Mouse (Mus musculus) brain, adult 2 months (tissue): ENCODE measurements at regions not wholly inside any gene's neighbourhood (a gene's known extent, or its start where the extent isn't known, plus 50 kb on each side); places are given as distances from the start of the nearest gene placed in this dataset.
A peak's percentile ranks its signal among the peaks of the same experiment; 100 is the strongest.

ENCODE experiments used
- DNase-seq: peaks from one replicate; pipeline ENCODE4 v3.0.0; 2011; ENCODE audit warnings: low read depth, low spot score

- DNase-seq = peak; percentile 23
Measured at GRCm38 (mm10) chr10:53435181-53435874, 55.6 kb upstream of the Cep85l start.

DNA sequence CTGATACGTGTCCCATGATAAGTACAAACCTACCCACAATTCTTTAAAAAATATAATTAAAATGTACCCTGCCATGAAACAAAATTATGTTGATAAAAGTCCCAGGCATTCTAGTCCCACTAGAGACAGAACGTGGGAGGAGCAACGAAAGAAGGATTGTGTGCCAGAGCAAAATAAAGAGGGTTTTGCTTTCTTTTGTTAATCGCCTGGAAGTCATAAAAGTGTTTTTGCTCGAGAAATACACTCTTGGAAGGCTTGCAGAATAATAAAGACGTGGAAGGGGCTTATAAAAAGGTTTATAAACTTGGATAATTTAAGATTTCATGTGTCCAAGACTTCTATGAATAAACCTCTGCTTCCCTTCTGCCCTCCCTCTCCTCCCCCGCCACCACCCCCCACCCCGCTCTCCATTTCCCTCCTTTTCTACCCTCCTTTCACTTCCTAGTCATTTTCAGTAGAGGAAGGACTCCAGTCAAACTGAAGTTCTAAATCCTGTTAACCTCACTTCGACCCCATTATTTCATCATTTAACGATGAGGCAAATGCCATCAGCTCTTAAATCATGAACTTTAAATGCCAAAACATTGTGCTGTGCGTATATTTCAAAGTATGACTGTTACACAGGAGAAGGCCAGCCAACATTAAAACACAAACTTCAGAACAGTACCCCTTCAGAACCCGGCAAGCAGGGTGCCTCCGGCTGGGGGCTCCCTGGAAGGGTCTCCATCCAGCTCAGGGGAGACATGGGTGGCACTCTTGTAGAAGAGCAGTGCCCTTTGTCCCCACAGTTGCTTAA, 54.8 kb upstream of the Cep85l start:
- DNase-seq = peak; percentile 9

DNA sequence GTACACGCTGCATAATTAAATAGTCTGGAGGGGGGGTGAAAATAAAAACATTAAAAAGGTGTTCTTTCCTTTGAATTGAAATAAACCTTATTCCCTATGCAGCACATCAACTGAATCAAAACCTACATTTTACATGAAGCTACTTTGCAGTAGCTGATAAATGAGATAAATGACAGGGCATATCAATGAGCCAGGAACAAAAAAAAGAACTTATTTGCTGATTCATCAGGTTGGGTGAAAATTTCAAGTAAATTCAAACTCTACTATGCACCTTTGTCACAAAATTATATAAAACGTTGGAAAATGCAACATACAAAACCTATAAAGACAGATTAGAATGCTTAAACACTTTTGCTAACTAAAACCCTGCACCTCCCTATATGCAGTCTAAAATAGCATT, 53.0 kb upstream of the Cep85l start:
- DNase-seq = no peak

GRCm38 (mm10) chr10:53429539-53430344, 50.0 kb upstream of the Cep85l start:
- DNase-seq = peak; percentile 12
